Mouse (Mus musculus) 416B (cell line): ENCODE measurements at regions not wholly inside any gene's neighbourhood (a gene's known extent, or its start where the extent isn't known, plus 50 kb on each side); places are given as distances from the start of the nearest gene placed in this dataset.

Experiments
- DNase-seq: peaks from one replicate; pipeline ENCODE4 v3.0.0; 2011; ENCODE audit warnings: low read depth

DNA sequence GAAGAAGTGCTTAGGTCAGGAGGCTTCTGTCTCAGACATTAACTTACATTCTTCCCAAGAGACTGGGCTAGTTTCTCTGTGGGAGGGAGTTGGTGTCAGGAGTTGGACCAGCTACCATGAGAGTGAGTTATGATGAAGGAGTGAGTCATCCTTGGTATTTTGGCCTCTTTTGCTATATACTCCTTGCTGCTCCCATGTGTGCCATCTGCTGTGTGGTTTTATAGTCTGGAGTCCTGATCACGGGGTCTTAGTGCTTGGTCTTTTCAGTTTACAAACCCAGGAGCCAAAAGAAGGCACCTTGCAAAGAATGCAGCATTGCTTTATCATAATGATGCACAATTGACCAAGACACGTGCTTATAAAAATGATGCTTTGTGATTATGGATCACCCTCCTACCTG lies 56.6 kb downstream of the Zfp503 start:
- peak; percentile 46 for DNase-seq

DNA sequence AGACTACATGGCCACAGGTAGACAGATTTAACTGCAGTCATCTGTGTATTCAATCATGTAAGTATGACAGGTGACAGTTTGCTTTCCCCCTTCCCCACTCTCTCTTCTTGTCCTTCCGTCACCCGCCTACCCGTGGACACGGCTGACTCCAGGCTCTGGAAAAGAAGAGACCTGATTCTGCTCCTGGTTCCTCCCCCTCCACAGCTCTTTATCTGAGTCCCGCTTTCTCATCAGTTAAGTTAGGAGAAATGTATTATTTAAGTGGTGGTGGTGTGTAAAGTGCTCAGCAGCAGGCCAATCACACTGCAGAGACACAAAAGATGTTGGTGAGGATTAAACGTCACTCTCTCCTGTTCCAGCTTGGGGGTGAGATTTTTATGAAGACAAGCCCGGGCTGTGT lies 57.5 kb downstream of the Zfp503 start:
- DNase-seq, result no peak

DNA sequence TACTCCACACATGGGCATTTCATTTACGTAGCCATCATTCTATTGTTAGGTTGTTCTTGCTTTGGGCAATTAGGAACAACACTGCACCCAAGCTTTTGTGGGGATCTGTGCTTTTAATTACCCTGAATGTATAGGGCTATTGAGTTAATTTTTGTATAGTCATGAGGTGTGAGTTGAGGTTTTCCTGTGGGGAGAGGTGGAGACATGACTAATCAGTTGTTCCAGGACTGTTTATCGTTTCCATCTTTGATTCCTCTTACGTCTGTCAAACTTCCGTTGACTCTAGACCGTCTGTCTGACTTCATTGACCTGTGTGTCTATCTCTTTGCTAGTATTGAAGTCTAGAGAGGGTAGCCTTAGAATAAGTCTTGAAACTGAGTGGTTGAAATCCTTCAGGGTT lies 60.4 kb downstream of the Zfp503 start:
- peak; percentile 85 for DNase-seq

DNA sequence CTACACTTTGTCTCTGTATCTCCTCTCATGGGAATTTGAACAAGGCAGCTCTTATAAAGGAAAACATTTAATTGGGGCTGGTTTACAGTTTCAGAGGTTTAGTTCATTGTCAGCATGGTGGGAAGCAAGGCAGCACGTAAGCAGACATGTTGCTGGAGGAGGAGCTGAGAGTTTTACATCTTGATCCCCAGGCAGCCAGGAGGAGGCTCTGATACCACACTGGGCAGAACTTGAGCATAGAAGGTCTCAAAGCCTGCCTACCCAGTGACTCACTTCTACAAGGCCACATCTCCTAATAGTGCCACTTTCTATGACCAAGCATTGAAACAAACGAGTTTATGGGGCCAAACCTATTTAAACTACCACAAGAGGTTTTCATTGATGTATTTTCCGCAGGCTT lies 67.9 kb upstream of the Comtd1 start:
- DNase-seq, result no peak

DNA sequence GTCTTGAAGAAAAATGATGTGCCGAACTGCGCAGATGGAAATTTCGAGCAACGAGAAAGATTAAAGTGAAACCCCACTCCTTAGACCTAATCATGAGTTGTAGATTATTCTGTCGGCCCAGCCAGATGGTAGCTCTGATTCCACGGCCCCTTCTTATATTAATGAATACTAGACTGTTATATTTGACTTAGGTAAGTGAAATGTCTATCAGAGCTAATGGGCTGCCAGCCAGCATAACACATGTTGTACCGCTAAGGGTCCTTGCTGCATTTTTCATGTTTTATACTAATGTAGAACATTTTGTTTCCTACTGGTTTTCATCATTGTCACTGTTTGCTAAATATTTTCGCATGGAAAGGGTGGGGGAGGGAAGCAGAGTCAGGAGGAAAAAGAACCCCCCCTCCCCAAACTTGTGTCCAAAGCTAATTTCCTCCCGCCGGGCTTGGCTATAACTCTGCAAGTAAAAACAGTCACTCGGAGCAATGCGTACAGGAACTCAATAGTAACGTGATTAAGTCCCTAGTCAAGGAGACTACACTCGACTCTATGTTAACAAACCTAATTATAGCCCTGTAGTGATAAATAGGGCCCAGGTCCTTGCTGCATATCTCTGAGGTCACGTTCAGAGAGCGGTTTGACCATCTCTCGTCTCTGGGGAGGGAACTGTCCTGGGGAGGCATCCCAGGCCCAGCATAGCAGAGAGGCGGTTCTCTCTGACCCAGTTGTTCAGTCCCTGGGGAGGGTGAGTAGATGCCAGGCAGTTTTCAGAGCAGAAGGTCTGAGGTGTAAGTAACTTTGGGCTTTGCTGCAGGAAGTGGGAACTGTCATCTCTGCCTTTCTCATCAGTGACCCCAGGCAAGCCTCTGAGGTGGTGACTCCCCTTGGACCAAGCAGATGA lies 56.0 kb upstream of the Comtd1 start:
- DNase-seq, result no peak

DNA sequence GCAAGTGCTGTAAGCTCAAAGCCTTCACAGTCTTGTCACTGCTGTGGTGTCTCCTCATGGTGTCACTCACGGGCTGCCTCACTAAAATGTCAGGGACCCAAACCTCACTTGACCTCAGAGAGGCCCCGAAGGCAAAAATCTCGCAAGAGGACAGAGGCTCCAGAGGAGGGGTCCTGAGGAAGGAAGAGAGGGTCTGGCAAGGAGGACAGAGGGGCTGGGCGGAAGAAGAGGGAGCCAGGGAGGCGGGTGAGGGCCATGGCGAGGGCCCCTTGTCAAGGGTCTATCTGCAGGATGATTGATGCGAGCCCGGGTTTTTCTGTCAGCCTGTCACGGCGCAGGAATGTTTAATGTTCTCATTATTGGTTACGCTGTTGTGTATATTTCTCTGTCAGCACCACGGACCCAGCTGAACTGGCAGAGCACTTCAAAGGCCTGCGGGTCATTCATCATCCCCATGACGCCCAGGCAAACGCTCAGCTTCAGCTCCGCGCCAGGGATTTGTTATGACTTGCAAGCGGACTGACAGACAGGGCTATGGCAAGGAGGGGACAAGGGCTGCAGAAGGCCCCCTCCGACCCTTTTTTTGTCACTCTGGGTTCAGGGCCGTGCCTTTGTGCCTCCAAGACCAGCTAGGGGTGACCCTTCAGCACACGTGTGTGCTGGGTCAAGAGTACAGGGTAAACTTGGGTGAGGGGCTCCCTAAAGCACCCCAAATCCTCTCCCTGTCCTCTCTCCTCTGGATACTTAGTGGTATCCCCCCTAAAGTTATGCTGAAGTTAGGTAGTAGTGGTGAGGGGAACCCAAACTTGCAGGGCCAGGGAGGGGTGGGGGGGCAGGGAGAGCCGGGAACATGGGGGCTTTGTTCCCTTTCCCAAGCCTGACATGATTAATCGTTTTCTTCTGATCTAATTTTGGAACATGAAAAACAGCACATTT lies 55.1 kb upstream of the Comtd1 start:
- DNase-seq, result no peak

DNA sequence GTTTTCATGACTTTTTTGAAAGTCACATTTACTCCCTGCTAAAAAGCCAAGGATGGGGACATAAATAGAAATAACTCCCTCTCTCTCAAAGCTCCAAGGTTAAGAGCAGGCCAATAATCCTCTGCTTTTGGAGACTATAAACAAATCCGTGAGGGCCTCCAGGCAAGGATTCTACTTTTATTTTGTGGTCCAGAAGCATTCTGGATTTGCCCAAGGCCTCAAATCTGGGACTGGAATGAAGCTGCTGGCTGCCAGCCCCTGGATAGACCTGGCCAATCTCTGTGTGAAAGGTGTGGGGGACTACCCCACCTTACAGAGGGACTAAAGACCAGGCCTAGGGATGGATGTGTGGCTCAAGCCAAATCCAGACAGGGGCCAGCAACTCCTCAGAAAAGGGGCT lies 54.1 kb upstream of the Comtd1 start:
- no peak for DNase-seq

DNA sequence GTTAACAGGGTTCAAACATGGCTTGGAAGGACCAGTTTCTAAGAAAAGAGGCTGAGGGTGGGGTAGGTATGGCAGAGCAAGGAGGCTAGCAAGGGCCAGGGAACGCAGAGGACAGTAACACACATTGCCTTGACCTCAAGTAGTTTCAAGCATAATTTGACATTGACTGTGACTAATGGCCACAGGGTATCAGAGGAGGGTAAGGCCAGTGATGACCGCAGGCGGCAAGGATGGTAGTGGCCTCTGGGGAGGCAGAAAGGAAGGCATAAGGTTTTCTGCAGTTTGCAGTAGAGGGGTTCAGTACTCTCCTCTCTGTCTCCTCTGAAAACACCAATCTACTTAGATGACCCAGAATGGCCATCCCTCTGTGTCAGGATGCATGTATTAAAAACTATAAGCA lies 53.7 kb upstream of the Comtd1 start:
- DNase-seq, result no peak

DNA sequence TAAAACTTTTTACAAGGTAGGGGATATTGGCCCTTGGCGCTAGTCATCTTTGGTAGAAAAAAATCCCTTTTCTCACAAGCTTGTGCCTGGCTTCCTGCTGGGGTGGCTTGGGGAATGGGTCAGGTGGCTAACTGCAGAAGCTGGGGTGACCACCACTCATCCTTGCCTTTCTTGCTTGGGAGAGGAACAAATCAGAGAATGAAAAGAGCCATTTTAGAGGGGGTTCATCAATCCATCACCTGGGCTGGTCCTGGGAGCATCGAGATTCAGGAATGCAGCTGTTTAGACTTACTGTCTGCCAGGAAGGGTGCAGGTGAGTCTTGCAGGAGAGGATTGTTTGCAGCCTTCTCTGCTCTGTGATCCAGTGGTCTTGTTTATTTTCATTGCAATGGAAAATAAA lies 52.2 kb upstream of the Comtd1 start:
- no peak for DNase-seq

DNA sequence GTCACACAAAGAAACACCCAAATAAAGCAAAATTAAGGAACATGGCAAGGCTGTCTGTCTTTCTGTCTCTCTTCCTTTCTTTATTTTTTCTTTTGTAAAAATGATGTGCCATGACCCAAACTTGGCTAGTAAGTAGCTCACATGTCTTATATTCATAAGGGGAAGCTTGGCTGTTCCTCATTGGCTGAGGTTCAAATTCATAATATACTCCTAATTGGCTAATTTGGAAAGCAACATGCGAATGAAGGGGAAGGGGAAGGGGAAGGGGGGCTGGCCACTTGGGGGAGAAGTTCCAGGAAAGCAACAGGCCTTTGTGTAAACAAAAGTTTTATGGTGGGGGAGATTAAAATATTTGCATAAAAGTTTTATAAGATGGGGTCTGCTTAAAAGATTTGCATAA lies 51.7 kb upstream of the Comtd1 start:
- no peak for DNase-seq
